ENCODE assay signal across 15 mouse cellular contexts in genomic region chr9:63182306-63182960, GRCm38 (mm10). TPM values are rescaled to one million over a fixed set of nuclear protein-coding genes. Genes with fewer than 3 reads are reported as not detected.
A peak's percentile ranks its signal among the peaks of the same experiment; 100 is the strongest.
DNase-seq lines count a peak whose midpoint lies in the region; ATAC-seq lines count a peak whose summit lies in the region.
"Had no signal": no experiment of that assay in that cellular context is flagged by ENCODE, and none has a peak within 500 bp of the region (broad histone marks: within the 10 kb centered on the region; RNA-seq: fewer than 3 reads in every experiment).

No protein-coding gene starts in this region.

- H3K9ac ChIP-seq in forebrain, embryonic 15.5 days (replicated peaks), result no peak overlapping the region
- H3K9ac ChIP-seq in midbrain, embryonic 14.5 days (replicated peaks; ENCODE audit: low read length), result no peak overlapping the region
- H3K9ac ChIP-seq: liver, postnatal 0 days had no signal

- no peak overlapping the region for H3K4me3 ChIP-seq in embryonic facial prominence, embryonic 10.5 days
- no peak overlapping the region for H3K4me3 ChIP-seq in forebrain, embryonic 15.5 days
- no peak overlapping the region for H3K4me3 ChIP-seq in midbrain, embryonic 14.5 days (replicated peaks; ENCODE audit: low read depth, low read length)

- ATAC-seq in forebrain, embryonic 15.5 days (replicated peaks), result peak; percentile 67
- ATAC-seq in midbrain, embryonic 14.5 days (ENCODE audit: low FRiP score, low TSS enrichment), result no peak
- no peak for ATAC-seq in erythroblast, adult 5-6 weeks (replicated peaks; ENCODE audit: low FRiP score, poor library complexity, severe bottlenecking)
- ATAC-seq: inflammation-experienced regulatory T-cells, adult 6 months; liver, postnatal 0 days had no signal

- H3K27ac ChIP-seq in embryonic facial prominence, embryonic 10.5 days (replicated peaks), result 0 out of 2 replicates have a peak overlapping the region, but pooled peaks have one; percentile 41
- peak overlapping the region; percentile 24 for H3K27ac ChIP-seq in forebrain, embryonic 15.5 days (replicated peaks)
- peak overlapping the region; percentile 38; the same call in 1 of the 2 replicates for H3K27ac ChIP-seq in midbrain, embryonic 14.5 days (replicated peaks; ENCODE audit: low read depth, low read length)

- 0 out of 2 replicates have a peak overlapping the region, but pooled peaks have one; percentile 1 for H3K4me2 ChIP-seq in forebrain, embryonic 15.5 days (replicated peaks)
- peak overlapping the region; percentile 20 for H3K4me2 ChIP-seq in midbrain, embryonic 14.5 days (ENCODE audit: low read length)

- intact Hi-C loops in left cerebral cortex, postnatal 25 days (cut with DNase I), result no loop called here

- 13% methylated on average over 14 of the region's 14 CpGs for WGBS in embryonic facial prominence, embryonic 10.5 days
- WGBS in forebrain, embryonic 15.5 days, result 6% methylated on average over 14 of the region's 14 CpGs
- WGBS in midbrain, embryonic 14.5 days, result 5% methylated on average over 14 of the region's 14 CpGs

- H3K4me1 ChIP-seq in embryonic facial prominence, embryonic 10.5 days, result peaks cover 46% of the 10 kb centered on the region
- peaks cover 30% of the 10 kb centered on the region for H3K4me1 ChIP-seq in forebrain, embryonic 15.5 days
- H3K4me1 ChIP-seq in midbrain, embryonic 14.5 days (ENCODE audit: control insufficient read depth, insufficient read depth, low read length), result peaks cover 39% of the 10 kb centered on the region

- H3K36me3 ChIP-seq in embryonic facial prominence, embryonic 10.5 days (replicated peaks), result peaks cover 21% of the 10 kb centered on the region
- H3K36me3 ChIP-seq in forebrain, embryonic 15.5 days, result no peaks in the 10 kb centered on the region; the same call in 1 of the 2 replicates
- H3K36me3 ChIP-seq in midbrain, embryonic 14.5 days (ENCODE audit: control insufficient read depth, insufficient read depth, low read length), result no peaks in the 10 kb centered on the region

- peaks cover 84% of the 10 kb centered on the region for H3K27me3 ChIP-seq in embryonic facial prominence, embryonic 10.5 days (replicated peaks; ENCODE audit: low read depth, poor library complexity, severe bottlenecking)
- H3K27me3 ChIP-seq in forebrain, embryonic 15.5 days, result peaks cover 12% of the 10 kb centered on the region; the same call in 1 of the 2 replicates
- peaks cover 18% of the 10 kb centered on the region; the same call in 1 of the 2 replicates for H3K27me3 ChIP-seq in midbrain, embryonic 14.5 days (ENCODE audit: control insufficient read depth, insufficient read depth, low read length)
- H3K27me3 ChIP-seq: CH12.LX had no signal

- DNase-seq in layer of hippocampus, postnatal 10 days (ENCODE audit: low spot score in 2 of 2), result peak; percentile 13 to 39
- no peak for DNase-seq in layer of hippocampus, postnatal 36 days
- peak; percentile 50 for DNase-seq in embryonic facial prominence, embryonic 10.5 days (ENCODE audit: low spot score)
- DNase-seq in midbrain, embryonic 14.5 days, result peak; percentile 82
- DNase-seq in ovary, postnatal 36 days (ENCODE audit: low spot score), result no peak
- DNase-seq in left cerebral cortex, postnatal 25 days (ENCODE audit: low spot score in 2 of 2), result no peak
- DNase-seq: adrenal gland, postnatal 10 days; kidney, postnatal 25 days; liver, postnatal 0 days; spleen, adult 18-20 months had no signal

- H3K9me3 ChIP-seq in embryonic facial prominence, embryonic 10.5 days, result no peaks in the 10 kb centered on the region
- no peaks in the 10 kb centered on the region for H3K9me3 ChIP-seq in forebrain, embryonic 15.5 days
- no peaks in the 10 kb centered on the region for H3K9me3 ChIP-seq in midbrain, embryonic 14.5 days (ENCODE audit: control insufficient read depth, low read length)

RNA-seq across cellular contexts. Expression of gene Skor1, which starts 33.7 kb away (rescaled TPM):
- under 1 TPM; 0.09 to 0.20 TPM for total RNA-seq in layer of hippocampus, postnatal 10 days (2021)
- total RNA-seq in layer of hippocampus, postnatal 36 days (2021), result under 1 TPM; 0.10 to 0.15 TPM
- 0.06 and 0.10 TPM in 2 replicates for polyA plus RNA-seq in embryonic facial prominence, embryonic 10.5 days (2016; fragmentation: Nextera tagmentation; extraction: Ambion mirVana)
- 0.36 and 0.61 TPM in 2 replicates for polyA plus RNA-seq in forebrain, embryonic 15.5 days (2015; fragmentation: Nextera tagmentation; extraction: Ambion mirVana)
- 5.0 TPM in 2 replicates for polyA plus RNA-seq in midbrain, embryonic 14.5 days (2014; fragmentation: Nextera tagmentation; extraction: Ambion mirVana)
- under 1 TPM; 0.09 to 0.11 TPM for total RNA-seq in left cerebral cortex, postnatal 25 days (2021)
- total RNA-seq in erythroblast, adult 5-6 weeks (2015; ENCODE audit: low replicate concordance), result not detected in 2 replicates
- total RNA-seq in erythroblast, adult 5-6 weeks (2017; ENCODE audit: low replicate concordance), result not detected in 2 replicates
- total RNA-seq: CH12.LX; neutrophil, adult 5-6 weeks had no signal
- polyA plus RNA-seq: inflammation-experienced regulatory T-cells, adult 6 months; liver, postnatal 0 days had no signal

Comparison
In these comparisons a context has a peak if more than half of its experiments do, and no peak if none do; other contexts are left out.
1. DNase-seq: peak in layer of hippocampus, postnatal 10 days (2 of 2), embryonic facial prominence, embryonic 10.5 days (single experiment) and midbrain, embryonic 14.5 days (single experiment); none in layer of hippocampus, postnatal 36 days (0 of 2), ovary, postnatal 36 days (single experiment) and left cerebral cortex, postnatal 25 days (0 of 2).
2. Peak in every context shown above with its lines, with median percentiles within 50 percentile points of each other: H3K27ac ChIP-seq.